Mouse (Mus musculus) hindbrain, postnatal 0 days (tissue): ENCODE measurements at regions not wholly inside any gene's neighbourhood (a gene's known extent, or its start where the extent isn't known, plus 50 kb on each side); places are given as distances from the start of the nearest gene placed in this dataset.

Experiments
- ATAC-seq: fragments of 200-750 bp; cut with Nextera tagmentation; 2 replicates; pipeline ENCODE4 v1.8.0; 2017; ENCODE audit warnings: mild to moderate bottlenecking, moderate TSS enrichment, moderate library complexity
- DNase-seq: peaks from one replicate; pipeline ENCODE4 v3.0.0-alpha.2; 2015; ENCODE audit warnings: low spot score
- H3K27ac ChIP-seq: fragments of 300-500 bp; sonication (generic); 2 replicates; pipeline ENCODE4 v1.5.1; 2014; ENCODE audit warnings: mild to moderate bottlenecking
- H3K27me3 ChIP-seq: fragments of 300-500 bp; sonication (generic); 2 replicates; pipeline ENCODE4 v1.6.1; 2014; ENCODE audit warnings: low read length, mixed read lengths; ENCODE audit not compliant: insufficient read depth
- H3K36me3 ChIP-seq: fragments of 300-500 bp; sonication (generic); 2 replicates; pipeline ENCODE4 v1.6.1; 2014; ENCODE audit warnings: low read length, mixed read lengths; ENCODE audit not compliant: insufficient read depth
- H3K4me1 ChIP-seq: fragments of 300-500 bp; sonication (generic); 2 replicates; pipeline ENCODE4 v1.6.1; 2014; ENCODE audit warnings: antibody characterized with exemption, low read length, mixed read lengths; ENCODE audit not compliant: insufficient read depth
- H3K4me2 ChIP-seq: fragments of 300-500 bp; sonication (generic); 2 replicates; pipeline ENCODE4 v1.6.1; 2014; ENCODE audit warnings: low read depth, mild to moderate bottlenecking, low read length, moderate library complexity, mixed read lengths
- H3K4me3 ChIP-seq: fragments of 300-500 bp; sonication (generic); 2 replicates; pipeline ENCODE4 v1.5.1; 2014; ENCODE audit warnings: low read length
- H3K9ac ChIP-seq: fragments of 300-500 bp; sonication (generic); replicated peaks from 2 replicates; pipeline ENCODE4 v1.6.1; 2014; ENCODE audit warnings: mild to moderate bottlenecking, low read length, moderate library complexity, mixed read lengths
- H3K9me3 ChIP-seq: fragments of 300-500 bp; sonication (generic); 2 replicates; pipeline ENCODE4 v1.6.1; 2016; ENCODE audit warnings: low read length, mixed read lengths
- CTCF ChIP-seq: IDR thresholded peaks from 2 replicates; pipeline ENCODE4 v1.5.1; 2016; ENCODE audit warnings: antibody characterized with exemption, control low read depth, low read depth
- WGBS: fragments of 180-500 bp; shearing (Covaris S2); extraction: QIAGEN DNeasy Blood & Tissue Kit; methylation state at CpG from one replicate; pipeline ENCODE4 v1.1.7; 2014; 5-methylcytosine and 5-hydroxymethylcytosine counted together

GRCm38 (mm10) chr1:161707049-161707448 is 81.2 kb downstream of the Fasl start:
- no peak for TF ChIP-seq CTCF
- no peak overlapping the region for H3K4me3 ChIP-seq
- DNase-seq, result no peak
- no peak for ATAC-seq
- no peaks in the 10 kb centered on the region for H3K36me3 ChIP-seq
- H3K9me3 ChIP-seq, result no peaks in the 10 kb centered on the region
- no peaks in the 10 kb centered on the region for H3K27me3 ChIP-seq
- H3K4me2 ChIP-seq, result no peak overlapping the region
- H3K9ac ChIP-seq, result no peak overlapping the region
- H3K4me1 ChIP-seq, result no peaks in the 10 kb centered on the region
- no peak overlapping the region for H3K27ac ChIP-seq
- 75% methylated on average over 3 of the region's 3 CpGs for WGBS

GRCm38 (mm10) chr1:161704961-161705360 is 83.3 kb downstream of the Fasl start:
- WGBS, result 76% methylated on average over 3 of the region's 3 CpGs
- H3K4me1 ChIP-seq, result no peaks in the 10 kb centered on the region
- no peak overlapping the region for H3K9ac ChIP-seq
- H3K4me2 ChIP-seq, result no peak overlapping the region
- no peak for TF ChIP-seq CTCF
- H3K4me3 ChIP-seq, result no peak overlapping the region
- no peak for DNase-seq
- H3K36me3 ChIP-seq, result no peaks in the 10 kb centered on the region
- no peak overlapping the region for H3K27ac ChIP-seq
- no peaks in the 10 kb centered on the region for H3K27me3 ChIP-seq
- H3K9me3 ChIP-seq, result no peaks in the 10 kb centered on the region
- ATAC-seq, result no peak

GRCm38 (mm10) chr1:161704527-161704926 is 83.8 kb downstream of the Fasl start:
- H3K9me3 ChIP-seq, result no peaks in the 10 kb centered on the region
- 66% methylated on average over 3 of the region's 3 CpGs for WGBS
- H3K4me1 ChIP-seq, result no peaks in the 10 kb centered on the region
- H3K9ac ChIP-seq, result no peak overlapping the region
- no peak overlapping the region for H3K4me3 ChIP-seq
- no peak overlapping the region for H3K4me2 ChIP-seq
- H3K36me3 ChIP-seq, result no peaks in the 10 kb centered on the region
- no peak overlapping the region for H3K27ac ChIP-seq
- DNase-seq (no peak), ATAC-seq (no peak)
- no peak for TF ChIP-seq CTCF
- H3K27me3 ChIP-seq, result no peaks in the 10 kb centered on the region

- WGBS, result 45% methylated on average over 5 of the region's 5 CpGs
- H3K36me3 ChIP-seq, result no peaks in the 10 kb centered on the region
- DNase-seq, result no peak
- no peak overlapping the region for H3K4me3 ChIP-seq
- H3K4me2 ChIP-seq, result no peak overlapping the region
- H3K9me3 ChIP-seq, result no peaks in the 10 kb centered on the region
- no peak for ATAC-seq
- TF ChIP-seq CTCF, result no peak
- H3K27ac ChIP-seq, result no peak overlapping the region
- no peaks in the 10 kb centered on the region for H3K27me3 ChIP-seq
- H3K9ac ChIP-seq, result no peak overlapping the region
- H3K4me1 ChIP-seq, result no peaks in the 10 kb centered on the region
These were observed 92.4 kb downstream of the Fasl start for GRCm38 (mm10) chr1:161695886-161696285.

- no peak for TF ChIP-seq CTCF
- H3K4me2 ChIP-seq, result no peak overlapping the region
- no peaks in the 10 kb centered on the region for H3K36me3 ChIP-seq
- DNase-seq (no peak), ATAC-seq (no peak)
- no peaks in the 10 kb centered on the region for H3K27me3 ChIP-seq
- H3K27ac ChIP-seq, result no peak overlapping the region
- H3K4me1 ChIP-seq, result no peaks in the 10 kb centered on the region
- H3K9me3 ChIP-seq, result no peaks in the 10 kb centered on the region
- H3K4me3 ChIP-seq, result no peak overlapping the region
- 76% methylated on average over 6 of the region's 6 CpGs for WGBS
- H3K9ac ChIP-seq, result no peak overlapping the region
These were observed 94.5 kb downstream of the Fasl start for GRCm38 (mm10) chr1:161693768-161694160.

GRCm38 (mm10) chr1:161692836-161693767 is 95.2 kb downstream of the Fasl start:
- no peak overlapping the region for H3K4me2 ChIP-seq
- no peak overlapping the region for H3K27ac ChIP-seq
- no peak for ATAC-seq
- WGBS, result 78% methylated on average over 14 of the region's 14 CpGs
- TF ChIP-seq CTCF, result no peak
- H3K4me1 ChIP-seq, result no peaks in the 10 kb centered on the region
- no peak overlapping the region for H3K4me3 ChIP-seq
- H3K27me3 ChIP-seq, result no peaks in the 10 kb centered on the region
- H3K9me3 ChIP-seq, result no peaks in the 10 kb centered on the region
- H3K36me3 ChIP-seq, result no peaks in the 10 kb centered on the region
- no peak for DNase-seq
- H3K9ac ChIP-seq, result no peak overlapping the region

- WGBS, result 23% methylated on average over 3 of the region's 3 CpGs
- no peaks in the 10 kb centered on the region for H3K27me3 ChIP-seq
- no peak overlapping the region for H3K4me3 ChIP-seq
- no peaks in the 10 kb centered on the region for H3K36me3 ChIP-seq
- no peak overlapping the region for H3K4me2 ChIP-seq
- no peak for DNase-seq
- no peak for TF ChIP-seq CTCF
- no peaks in the 10 kb centered on the region for H3K9me3 ChIP-seq
- no peak overlapping the region for H3K9ac ChIP-seq
- no peaks in the 10 kb centered on the region for H3K4me1 ChIP-seq
- ATAC-seq, result no peak
- H3K27ac ChIP-seq, result no peak overlapping the region
These were observed 99.3 kb downstream of the Fasl start for GRCm38 (mm10) chr1:161688946-161689345.
